Mouse (Mus musculus): ENCODE results near the gene Traf1. TPM values are rescaled to one million over a fixed set of nuclear protein-coding genes. Genes with fewer than 3 reads are reported as not detected.
A peak's percentile ranks its signal among the peaks of the same experiment; 100 is the strongest.

Gene Traf1
- polyA plus RNA-seq (2014; fragmentation: Nextera tagmentation; extraction: Ambion mirVana), result 3.5 and 4.4 TPM in 2 replicates

DNA sequence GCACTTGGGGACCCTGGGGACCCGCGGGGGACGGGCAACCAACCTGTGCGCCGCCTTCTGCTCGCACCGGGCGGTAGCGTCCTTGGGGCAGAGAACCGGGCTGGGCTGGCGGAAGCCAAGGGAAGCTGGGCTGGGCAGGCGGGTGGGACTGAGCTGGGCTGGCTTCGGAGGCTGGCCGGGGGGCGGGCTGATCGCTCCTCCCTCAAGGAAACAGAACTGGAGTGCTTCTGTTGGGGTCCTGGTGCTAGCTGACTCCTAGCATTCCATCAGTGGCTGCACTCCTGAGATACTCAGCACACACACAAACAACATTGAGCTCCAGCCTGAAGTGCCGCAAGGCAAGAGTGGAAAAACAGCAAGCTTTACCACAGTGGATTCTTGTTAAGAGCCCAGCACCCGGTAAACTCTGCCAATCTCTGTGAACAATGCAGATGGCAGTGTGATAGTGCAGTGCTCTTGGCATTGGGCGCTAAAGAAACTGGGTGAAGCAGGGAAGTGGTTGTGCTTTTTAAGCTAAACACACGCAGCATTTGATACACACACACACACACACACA is at the start of gene Traf1:
TSS of gene Traf1 (minus strand) at position 292 of the 556 bp plus-strand sequence.
- H3K9ac ChIP-seq (replicated peaks; ENCODE audit: low read depth, low read length), result no peak within 1 kb of the TSS
- 16% methylated on average over 20 of the region's 20 CpGs for WGBS
- peak; percentile 49; the same call in 1 of the 2 replicates for ATAC-seq (ENCODE audit: low read depth)

DNA sequence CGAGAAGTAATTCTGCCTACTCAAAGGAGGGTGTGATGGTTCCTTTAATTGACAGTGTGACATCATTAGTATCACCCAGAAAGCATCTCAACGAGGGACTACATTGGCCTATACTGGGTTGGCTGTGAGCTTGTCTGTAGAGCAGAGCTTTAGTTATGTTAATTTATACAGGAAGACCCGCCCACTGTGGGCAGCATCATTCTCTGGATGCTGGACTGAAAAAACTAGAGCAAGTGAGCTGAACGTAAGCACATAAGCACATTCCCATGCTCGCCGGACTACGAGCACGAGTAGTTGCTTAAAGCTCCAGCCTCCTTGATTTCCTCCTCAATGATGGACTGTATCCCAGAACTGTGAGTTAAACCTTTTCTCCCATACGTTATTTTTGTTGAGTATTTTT is 37.4 kb upstream of the Traf1 start:
- Histone ChIP-seq H3K36me3 (ENCODE audit: control insufficient read depth, insufficient read depth, low read length) (no peaks in the 10 kb centered on the region), H3K27ac (ENCODE audit: low read depth, low read length) (no peak overlapping the region), H3K27me3 (ENCODE audit: control insufficient read depth, insufficient read depth, low read length) (no peaks in the 10 kb centered on the region), H3K9ac (replicated peaks; ENCODE audit: low read depth, low read length) (no peak overlapping the region), H3K4me2 (ENCODE audit: low read depth, low read length) (no peak overlapping the region), H3K9me3 (ENCODE audit: control insufficient read depth, low read length) (no peaks in the 10 kb centered on the region), H3K4me1 (ENCODE audit: control insufficient read depth, insufficient read depth, low read length) (peaks cover 2% of the 10 kb centered on the region), H3K4me3 (ENCODE audit: low read depth, low read length) (no peak overlapping the region)
- no peak for ATAC-seq (ENCODE audit: low read depth)
- WGBS, result 84% methylated on average over 9 of the region's 9 CpGs

More for the DNA sequence above, at the start of gene Traf1:
- peak within 1 kb of the TSS; percentile 36 for H3K4me2 ChIP-seq (ENCODE audit: low read depth, low read length)
- H3K27me3 ChIP-seq (ENCODE audit: control insufficient read depth, insufficient read depth, low read length), result no peaks in the 10 kb centered on the region
- no peaks in the 10 kb centered on the region for H3K9me3 ChIP-seq (ENCODE audit: control insufficient read depth, low read length)
- H3K36me3 ChIP-seq (ENCODE audit: control insufficient read depth, insufficient read depth, low read length), result no peaks in the 10 kb centered on the region
- H3K4me1 ChIP-seq (ENCODE audit: control insufficient read depth, insufficient read depth, low read length), result no peaks in the 10 kb centered on the region
- H3K27ac ChIP-seq (ENCODE audit: low read depth, low read length), result no peak within 1 kb of the TSS
- 0 out of 2 replicates have a peak within 1 kb of the TSS, but pooled peaks have one; percentile 5 for H3K4me3 ChIP-seq (ENCODE audit: low read depth, low read length)

DNA sequence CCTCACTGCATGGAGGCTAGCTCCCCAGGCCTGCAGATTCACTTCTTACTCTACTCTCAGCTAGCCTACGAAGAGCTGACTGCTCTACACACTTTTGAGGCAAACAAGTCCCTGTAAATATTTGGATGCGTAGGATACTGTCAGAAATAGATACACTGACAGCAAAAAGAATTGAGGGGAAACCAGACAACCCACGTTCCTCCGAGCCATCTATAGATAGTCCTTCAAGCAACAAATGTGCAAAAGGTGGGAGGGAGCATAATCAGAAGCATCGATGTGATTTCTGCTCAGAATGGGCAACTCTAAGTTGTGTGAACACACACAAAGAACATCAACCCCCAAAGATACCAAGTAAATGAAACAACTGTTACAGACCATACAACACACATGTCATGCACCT is 34.9 kb upstream of the Traf1 start:
- Histone ChIP-seq H3K27me3 (ENCODE audit: control insufficient read depth, insufficient read depth, low read length) (no peaks in the 10 kb centered on the region), H3K9ac (replicated peaks; ENCODE audit: low read depth, low read length) (no peak overlapping the region), H3K4me3 (ENCODE audit: low read depth, low read length) (no peak overlapping the region), H3K36me3 (ENCODE audit: control insufficient read depth, insufficient read depth, low read length) (no peaks in the 10 kb centered on the region), H3K9me3 (ENCODE audit: control insufficient read depth, low read length) (no peaks in the 10 kb centered on the region), H3K27ac (ENCODE audit: low read depth, low read length) (no peak overlapping the region), H3K4me2 (ENCODE audit: low read depth, low read length) (no peak overlapping the region), H3K4me1 (ENCODE audit: control insufficient read depth, insufficient read depth, low read length) (peaks cover 13% of the 10 kb centered on the region)
- 88% methylated on average over 5 of the region's 5 CpGs for WGBS
- no peak for ATAC-seq (ENCODE audit: low read depth)

DNA sequence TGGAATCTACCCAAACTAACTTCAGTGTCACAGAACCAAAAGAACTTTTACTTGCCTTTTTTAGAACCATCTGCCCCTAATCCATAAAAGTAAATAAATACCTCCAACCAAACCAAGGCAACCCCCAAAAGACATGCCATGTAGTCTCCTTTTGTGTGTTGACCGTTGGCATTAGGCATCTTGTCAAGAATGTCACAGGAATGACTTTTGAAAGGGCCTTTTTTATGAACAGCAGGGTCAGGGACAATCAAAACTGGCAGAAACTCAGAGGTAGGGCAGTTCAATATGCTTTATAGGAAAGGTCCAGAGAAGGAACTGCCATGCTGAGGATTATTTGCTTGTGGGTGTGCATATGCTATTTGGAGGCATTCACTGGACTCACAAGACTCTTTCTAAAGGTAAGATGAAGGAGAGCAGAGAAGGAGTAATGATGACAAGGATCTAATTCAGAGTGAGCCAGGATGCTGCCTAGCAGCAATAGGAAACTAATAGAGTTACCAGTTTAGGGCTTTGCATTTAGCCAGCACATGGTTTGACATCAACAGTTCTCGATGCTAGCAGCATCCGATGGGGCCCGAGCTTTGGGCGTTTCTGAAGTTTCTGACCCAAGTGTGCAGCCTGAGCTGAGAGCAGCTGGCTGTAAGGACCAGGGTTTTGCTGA is 32.3 kb upstream of the Traf1 start:
- Histone ChIP-seq H3K9me3 (ENCODE audit: control insufficient read depth, low read length) (no peaks in the 10 kb centered on the region), H3K27ac (ENCODE audit: low read depth, low read length) (0 out of 2 replicates have a peak overlapping the region, but pooled peaks have one; percentile 40), H3K36me3 (ENCODE audit: control insufficient read depth, insufficient read depth, low read length) (no peaks in the 10 kb centered on the region), H3K4me2 (ENCODE audit: low read depth, low read length) (0 out of 2 replicates have a peak overlapping the region, but pooled peaks have one; percentile 4), H3K27me3 (ENCODE audit: control insufficient read depth, insufficient read depth, low read length) (no peaks in the 10 kb centered on the region), H3K9ac (replicated peaks; ENCODE audit: low read depth, low read length) (no peak overlapping the region), H3K4me1 (ENCODE audit: control insufficient read depth, insufficient read depth, low read length) (peaks cover 13% of the 10 kb centered on the region), H3K4me3 (ENCODE audit: low read depth, low read length) (no peak overlapping the region)
- 50% methylated on average over 5 of the region's 5 CpGs for WGBS
- peak; percentile 63; the same call in 1 of the 2 replicates for ATAC-seq (ENCODE audit: low read depth)

DNA sequence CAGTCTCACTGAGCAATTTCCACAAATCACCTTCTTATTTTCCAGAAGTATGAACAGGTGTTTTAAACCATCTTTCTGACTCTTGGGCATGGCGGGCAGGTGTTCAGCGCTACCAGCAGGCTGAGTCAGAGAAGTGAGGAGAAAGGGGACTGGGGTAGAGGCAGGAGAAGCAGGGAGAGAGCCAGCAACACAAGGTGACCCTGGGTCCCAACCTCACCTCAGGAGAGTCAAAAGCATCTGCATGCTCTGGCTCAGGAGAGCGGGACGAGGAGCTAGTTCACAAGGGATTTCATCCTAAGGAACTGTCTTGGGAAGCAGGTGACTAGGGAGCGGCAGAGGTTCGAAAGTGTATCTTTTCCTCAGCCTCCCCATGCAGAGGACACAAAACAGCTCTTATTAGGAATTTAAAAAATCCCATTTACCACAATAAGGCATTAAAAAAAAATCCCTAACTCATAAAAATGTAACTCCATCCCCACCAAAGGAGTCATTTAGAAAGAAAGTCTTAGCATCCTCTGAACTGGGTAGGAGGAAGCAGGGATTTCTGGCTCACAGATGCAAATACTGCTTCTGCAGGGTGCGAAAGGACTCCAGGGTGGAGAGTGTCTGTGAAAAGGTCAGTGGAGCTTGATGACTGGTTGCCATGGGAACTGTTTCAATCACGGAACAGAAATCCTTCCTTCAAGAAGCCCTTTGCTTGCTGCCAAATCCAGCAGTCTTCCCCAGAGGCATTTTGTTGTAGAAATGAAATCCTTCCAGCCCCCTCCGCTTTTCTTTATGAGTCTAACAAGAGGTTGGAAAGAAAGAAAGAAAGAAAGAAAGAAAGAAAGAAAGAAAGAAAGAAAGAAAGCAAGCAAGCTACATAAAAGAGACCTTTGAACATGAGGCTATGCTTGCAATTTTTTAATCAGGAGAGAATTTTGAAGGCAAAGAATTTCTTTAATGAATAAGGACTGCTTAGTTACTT is 31.4 kb upstream of the Traf1 start:
- Histone ChIP-seq H3K36me3 (ENCODE audit: control insufficient read depth, insufficient read depth, low read length) (no peaks in the 10 kb centered on the region), H3K9me3 (ENCODE audit: control insufficient read depth, low read length) (no peaks in the 10 kb centered on the region), H3K27me3 (ENCODE audit: control insufficient read depth, insufficient read depth, low read length) (no peaks in the 10 kb centered on the region), H3K27ac (ENCODE audit: low read depth, low read length) (peak overlapping the region; percentile 29; the same call in 1 of the 2 replicates), H3K4me2 (ENCODE audit: low read depth, low read length) (peak overlapping the region; percentile 14; the same call in 1 of the 2 replicates), H3K4me1 (ENCODE audit: control insufficient read depth, insufficient read depth, low read length) (peaks cover 13% of the 10 kb centered on the region), H3K4me3 (ENCODE audit: low read depth, low read length) (no peak overlapping the region), H3K9ac (replicated peaks; ENCODE audit: low read depth, low read length) (no peak overlapping the region)
- 13% methylated on average over 9 of the region's 9 CpGs for WGBS
- peak; percentile 81 for ATAC-seq (ENCODE audit: low read depth)

DNA sequence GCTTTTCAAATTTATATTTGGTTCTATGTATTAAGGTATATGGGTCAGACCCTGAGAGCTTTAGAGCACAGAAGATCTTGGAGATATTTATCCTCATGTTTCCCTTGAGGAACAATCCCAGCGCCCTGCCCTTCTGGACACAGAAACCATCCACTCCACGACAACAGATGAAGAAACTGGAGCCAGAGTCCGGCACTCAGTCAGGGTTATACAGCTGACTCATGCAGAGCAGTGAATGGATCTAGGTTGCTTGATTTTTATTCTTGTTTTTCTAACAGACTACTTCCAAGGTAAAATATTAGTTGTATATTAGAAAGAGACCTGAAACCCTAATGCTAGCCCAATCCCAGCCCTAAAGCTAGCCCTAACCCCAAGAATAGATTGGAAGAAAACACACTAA is 30.4 kb upstream of the Traf1 start:
- WGBS, result 75% methylated on average over 3 of the region's 3 CpGs
- Histone ChIP-seq H3K4me1 (ENCODE audit: control insufficient read depth, insufficient read depth, low read length) (peaks cover 13% of the 10 kb centered on the region), H3K4me2 (ENCODE audit: low read depth, low read length) (no peak overlapping the region), H3K9me3 (ENCODE audit: control insufficient read depth, low read length) (no peaks in the 10 kb centered on the region), H3K27ac (ENCODE audit: low read depth, low read length) (no peak overlapping the region), H3K27me3 (ENCODE audit: control insufficient read depth, insufficient read depth, low read length) (no peaks in the 10 kb centered on the region), H3K36me3 (ENCODE audit: control insufficient read depth, insufficient read depth, low read length) (no peaks in the 10 kb centered on the region), H3K9ac (replicated peaks; ENCODE audit: low read depth, low read length) (no peak overlapping the region), H3K4me3 (ENCODE audit: low read depth, low read length) (no peak overlapping the region)
- no peak for ATAC-seq (ENCODE audit: low read depth)

DNA sequence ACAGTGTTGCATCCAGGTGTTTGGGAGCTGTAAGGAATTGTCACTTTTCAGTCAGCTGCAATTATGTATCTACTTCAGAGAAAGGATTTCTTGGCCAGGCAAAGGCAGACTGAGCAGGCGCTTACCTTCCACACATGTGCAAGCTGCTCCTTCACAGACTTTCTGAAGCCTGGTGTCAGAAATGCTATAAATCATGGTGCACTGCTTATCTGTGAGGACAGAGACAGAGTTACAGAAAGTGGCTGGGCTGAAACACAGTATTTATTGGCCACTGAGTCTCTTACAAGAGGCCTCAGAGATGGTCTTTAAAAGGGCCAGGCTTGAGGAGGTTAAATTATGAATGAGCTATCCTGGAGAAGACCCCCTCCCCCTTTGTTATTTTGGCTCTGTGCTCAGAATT is 28.2 kb upstream of the Traf1 start:
- no peak overlapping the region for H3K4me2 ChIP-seq (ENCODE audit: low read depth, low read length)
- peaks cover 13% of the 10 kb centered on the region for H3K4me1 ChIP-seq (ENCODE audit: control insufficient read depth, insufficient read depth, low read length)
- H3K27me3 ChIP-seq (ENCODE audit: control insufficient read depth, insufficient read depth, low read length), result no peaks in the 10 kb centered on the region
- no peak overlapping the region for H3K4me3 ChIP-seq (ENCODE audit: low read depth, low read length)
- H3K9ac ChIP-seq (replicated peaks; ENCODE audit: low read depth, low read length), result no peak overlapping the region
- 81% methylated on average over 1 of the region's 1 CpGs for WGBS
- no peak for ATAC-seq (ENCODE audit: low read depth)
- no peaks in the 10 kb centered on the region for H3K36me3 ChIP-seq (ENCODE audit: control insufficient read depth, insufficient read depth, low read length)
- H3K27ac ChIP-seq (ENCODE audit: low read depth, low read length), result no peak overlapping the region
- H3K9me3 ChIP-seq (ENCODE audit: control insufficient read depth, low read length), result no peaks in the 10 kb centered on the region

DNA sequence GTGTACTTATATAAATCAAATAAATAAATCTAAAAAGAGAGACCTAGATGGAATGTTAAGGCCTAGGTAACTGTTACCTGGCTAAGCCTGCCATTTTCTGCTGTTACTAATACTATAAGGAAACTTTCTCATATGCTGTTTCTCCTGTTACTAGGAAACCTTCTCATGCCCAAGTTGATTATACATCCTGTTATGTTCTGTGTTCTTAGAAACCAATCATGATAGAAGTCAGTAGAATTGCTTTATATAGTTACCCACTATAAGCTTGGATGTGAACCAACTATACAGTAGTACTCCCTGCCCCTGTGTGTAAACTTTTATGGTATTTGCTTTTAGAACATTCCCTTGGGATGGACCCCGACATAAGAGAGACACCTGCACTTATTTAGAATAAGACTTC is 26.0 kb upstream of the Traf1 start:
- Histone ChIP-seq H3K27me3 (ENCODE audit: control insufficient read depth, insufficient read depth, low read length) (no peaks in the 10 kb centered on the region), H3K4me1 (ENCODE audit: control insufficient read depth, insufficient read depth, low read length) (no peaks in the 10 kb centered on the region), H3K9ac (replicated peaks; ENCODE audit: low read depth, low read length) (no peak overlapping the region), H3K36me3 (ENCODE audit: control insufficient read depth, insufficient read depth, low read length) (no peaks in the 10 kb centered on the region), H3K4me2 (ENCODE audit: low read depth, low read length) (no peak overlapping the region), H3K27ac (ENCODE audit: low read depth, low read length) (no peak overlapping the region), H3K4me3 (ENCODE audit: low read depth, low read length) (no peak overlapping the region), H3K9me3 (ENCODE audit: control insufficient read depth, low read length) (no peaks in the 10 kb centered on the region)
- 76% methylated on average over 1 of the region's 1 CpGs for WGBS
- no peak for ATAC-seq (ENCODE audit: low read depth)
